Mouse (Mus musculus) E14TG2a.4 (cell line): ENCODE measurements around the gene Fam43a.

Experiments used
- CTCF ChIP-seq: conservative IDR thresholded peaks from 2 replicates; pipeline ENCODE4 v1.5.1; 2014; ENCODE audit warnings: low read length
- NANOG ChIP-seq: IDR thresholded peaks from 2 replicates; pipeline ENCODE4 v1.6.1; 2014; ENCODE audit warnings: borderline replicate concordance, low read length, mixed read lengths
- POU5F1 ChIP-seq: IDR thresholded peaks from 2 replicates; pipeline ENCODE4 v1.6.1; 2014; ENCODE audit warnings: low read length, borderline replicate concordance

DNA sequence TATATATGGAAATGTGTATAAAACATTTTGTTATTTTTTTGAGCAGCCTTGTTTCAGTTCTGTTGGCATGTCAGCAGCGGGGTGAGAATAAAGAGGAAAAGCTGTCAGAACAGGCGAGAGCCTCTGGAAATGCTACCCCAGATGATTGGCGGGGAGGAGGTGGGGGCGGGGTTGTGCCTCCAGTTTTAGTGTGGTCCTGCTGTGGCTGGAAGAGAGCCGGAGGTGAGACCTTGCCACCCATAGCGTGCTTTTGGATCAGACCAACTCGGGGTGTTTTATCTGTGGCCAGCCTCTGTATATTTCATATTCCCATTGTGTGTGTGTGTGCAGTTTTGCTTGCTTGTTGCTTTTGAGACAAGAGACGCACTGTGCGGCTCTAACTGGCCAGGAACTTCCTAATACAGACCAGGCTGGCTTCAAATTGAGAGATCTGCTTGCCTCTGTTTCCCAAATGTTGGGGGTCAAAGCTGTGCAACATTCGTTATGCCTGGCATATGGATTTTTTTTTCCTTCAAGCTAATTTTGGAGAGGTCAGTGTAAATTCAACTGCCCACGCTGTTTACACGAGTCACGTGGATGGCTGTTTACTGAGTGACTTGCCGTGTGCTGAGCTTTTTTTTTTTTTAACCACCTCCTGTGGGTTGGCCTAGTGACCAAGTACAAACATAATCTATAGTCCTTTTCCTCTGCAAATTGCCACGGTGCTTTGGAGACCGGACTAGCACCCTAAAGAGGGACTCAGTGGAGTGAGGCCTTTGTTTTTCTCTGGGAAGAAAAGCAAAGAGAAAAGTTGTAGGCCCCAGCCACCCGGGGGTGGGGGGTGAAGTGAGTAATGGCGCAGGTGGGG, 3.4 kb downstream of the Fam43a start:
- TF ChIP-seq CTCF (no peak), POU5F1 (no peak), NANOG (no peak)
